Mouse (Mus musculus): ENCODE measurements around the gene Arl15. TPM values are rescaled to one million over a fixed set of nuclear protein-coding genes. Genes with fewer than 3 reads are reported as not detected.

Gene Arl15
- total and polyA plus RNA-seq, 3 experiments = 3.2 to 9.6 (median 9.1) TPM

DNA sequence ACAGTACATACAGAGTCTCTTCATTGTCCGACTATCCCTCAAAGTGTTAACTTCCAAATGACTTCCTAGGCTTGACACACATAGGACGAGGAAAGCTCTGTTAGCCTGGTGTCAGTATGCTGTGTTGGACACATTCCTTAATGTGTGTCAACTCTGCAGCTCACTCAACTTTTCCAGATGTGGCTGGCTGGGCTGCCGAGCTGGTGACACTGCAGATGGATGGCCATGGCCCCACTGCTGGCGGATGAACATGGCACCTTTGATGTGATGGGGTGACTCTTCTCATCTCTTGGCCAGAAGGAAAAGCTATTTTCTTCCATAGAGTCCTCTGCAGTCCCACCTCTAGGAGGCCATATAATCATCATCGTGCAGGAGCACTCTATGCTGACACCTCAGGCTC is 375.8 kb downstream of the Arl15 start:
- Histone ChIP-seq H3K27ac (no peak overlapping the region), H3K4me1 (ENCODE audit: control insufficient read depth, insufficient read depth, low read length) (no peaks in the 10 kb centered on the region), H3K27me3 (ENCODE audit: control insufficient read depth, insufficient read depth, low read length) (no peaks in the 10 kb centered on the region), H3K79me2 (replicated peaks; ENCODE audit: control insufficient read depth, insufficient read depth, low read length) (no peaks in the 10 kb centered on the region), H3K9ac (ENCODE audit: low read depth, low read length) (no peak overlapping the region), H3K4me3 (no peak overlapping the region), H3K36me3 (ENCODE audit: control insufficient read depth, insufficient read depth, low read length) (no peaks in the 10 kb centered on the region)
- no peak for TF ChIP-seq EP300 (IDR thresholded peaks at IDR 0.05; ENCODE audit: insufficient read depth, low read depth, low read length)
- TF ChIP-seq CTCF (IDR thresholded peaks at IDR 0.05) = no peak
- no peak for TF ChIP-seq POLR2A (IDR thresholded peaks at IDR 0.05; ENCODE audit: insufficient read depth, low read depth, low read length)
- WGBS = 70% methylated on average over 5 of the region's 5 CpGs
- no peak for DNase-seq
- intact Hi-C loops (cut with DNase I) = no loop called here

DNA sequence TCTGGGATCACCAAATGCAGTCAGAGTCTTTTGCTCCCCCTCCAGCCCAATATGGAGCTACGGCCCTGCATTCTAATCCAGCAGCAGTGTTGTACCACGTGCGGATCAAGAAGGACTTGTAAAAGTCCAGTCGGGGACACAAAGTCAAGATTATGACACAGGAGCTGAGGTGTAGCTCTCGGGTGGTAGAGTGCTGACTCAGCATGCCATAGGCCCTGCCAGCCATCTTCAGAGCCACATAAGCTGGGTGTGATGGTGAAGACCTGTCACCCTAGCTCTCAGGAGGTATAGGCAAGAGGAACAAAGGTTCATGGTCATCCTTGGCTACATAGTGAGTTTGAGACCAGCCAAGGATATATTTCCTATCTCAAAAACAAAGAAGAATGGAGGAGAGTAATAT is 377.2 kb downstream of the Arl15 start:
- WGBS = 87% methylated on average over 5 of the region's 5 CpGs
- no peak overlapping the region for H3K9ac ChIP-seq (ENCODE audit: low read depth, low read length)
- intact Hi-C loops (cut with DNase I) = no loop called here
- H3K27ac ChIP-seq = no peak overlapping the region
- no peaks in the 10 kb centered on the region for H3K79me2 ChIP-seq (replicated peaks; ENCODE audit: control insufficient read depth, insufficient read depth, low read length)
- no peaks in the 10 kb centered on the region for H3K36me3 ChIP-seq (ENCODE audit: control insufficient read depth, insufficient read depth, low read length)
- no peaks in the 10 kb centered on the region for H3K4me1 ChIP-seq (ENCODE audit: control insufficient read depth, insufficient read depth, low read length)
- TF ChIP-seq CTCF (IDR thresholded peaks at IDR 0.05) (no peak), EP300 (IDR thresholded peaks at IDR 0.05; ENCODE audit: insufficient read depth, low read depth, low read length) (no peak), POLR2A (IDR thresholded peaks at IDR 0.05; ENCODE audit: insufficient read depth, low read depth, low read length) (no peak)
- DNase-seq = no peak
- no peak overlapping the region for H3K4me3 ChIP-seq
- no peaks in the 10 kb centered on the region for H3K27me3 ChIP-seq (ENCODE audit: control insufficient read depth, insufficient read depth, low read length)

DNA sequence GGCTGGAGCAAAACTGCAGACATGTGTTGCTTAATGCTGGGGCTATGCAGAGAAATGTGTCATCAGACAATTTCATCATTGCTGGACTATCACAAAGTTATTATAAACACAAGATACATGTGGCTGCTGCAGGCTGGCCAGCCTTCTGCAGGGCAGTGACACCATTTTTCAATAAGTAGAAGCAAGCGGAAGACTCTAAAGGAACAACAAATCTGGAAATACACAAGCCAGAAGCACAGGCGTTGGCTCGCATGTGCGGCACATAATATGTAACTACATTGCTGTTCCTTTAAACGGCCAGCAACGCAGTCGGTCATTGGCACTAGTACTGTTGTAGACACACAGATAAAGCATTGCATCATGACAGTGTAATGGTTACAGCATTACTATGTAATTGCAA is 393.8 kb downstream of the Arl15 start:
- WGBS = 94% methylated on average over 7 of the region's 7 CpGs
- no peak for TF ChIP-seq CTCF (IDR thresholded peaks at IDR 0.05)
- no peak for TF ChIP-seq POLR2A (IDR thresholded peaks at IDR 0.05; ENCODE audit: insufficient read depth, low read depth, low read length)
- no peak for TF ChIP-seq EP300 (IDR thresholded peaks at IDR 0.05; ENCODE audit: insufficient read depth, low read depth, low read length)
- Histone ChIP-seq H3K9ac (ENCODE audit: low read depth, low read length) (no peak overlapping the region), H3K4me1 (ENCODE audit: control insufficient read depth, insufficient read depth, low read length) (no peaks in the 10 kb centered on the region), H3K79me2 (replicated peaks; ENCODE audit: control insufficient read depth, insufficient read depth, low read length) (no peaks in the 10 kb centered on the region), H3K27ac (no peak overlapping the region), H3K36me3 (ENCODE audit: control insufficient read depth, insufficient read depth, low read length) (no peaks in the 10 kb centered on the region), H3K27me3 (ENCODE audit: control insufficient read depth, insufficient read depth, low read length) (no peaks in the 10 kb centered on the region), H3K4me3 (no peak overlapping the region)
- no peak for DNase-seq
- intact Hi-C loops (cut with DNase I) = no loop called here

DNA sequence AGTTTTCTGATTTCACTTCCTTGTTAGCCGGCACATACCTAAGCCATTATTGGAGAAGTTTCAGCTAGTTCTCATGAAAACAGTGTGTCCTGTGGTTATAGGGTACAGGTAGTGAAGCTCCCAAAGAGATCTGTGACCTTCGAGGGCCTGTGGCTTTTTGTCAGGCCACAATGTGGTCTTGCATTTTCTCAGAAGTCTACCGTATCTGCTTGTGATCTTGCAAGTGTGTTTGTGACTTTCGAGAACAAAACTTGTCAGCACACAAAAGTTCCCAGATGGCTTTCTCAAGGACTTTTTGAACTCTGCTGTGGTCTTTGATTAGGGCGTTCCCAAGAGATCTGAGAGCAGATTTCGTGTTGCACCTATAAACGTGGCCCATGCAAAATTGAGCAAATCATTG is 394.5 kb downstream of the Arl15 start:
- no peaks in the 10 kb centered on the region for H3K79me2 ChIP-seq (replicated peaks; ENCODE audit: control insufficient read depth, insufficient read depth, low read length)
- H3K4me3 ChIP-seq = no peak overlapping the region
- TF ChIP-seq CTCF (IDR thresholded peaks at IDR 0.05) (no peak), POLR2A (IDR thresholded peaks at IDR 0.05; ENCODE audit: insufficient read depth, low read depth, low read length) (no peak), EP300 (IDR thresholded peaks at IDR 0.05; ENCODE audit: insufficient read depth, low read depth, low read length) (no peak)
- intact Hi-C loops (cut with DNase I) = no loop called here
- 83% methylated on average over 7 of the region's 7 CpGs for WGBS
- H3K27ac ChIP-seq = no peak overlapping the region
- no peaks in the 10 kb centered on the region for H3K27me3 ChIP-seq (ENCODE audit: control insufficient read depth, insufficient read depth, low read length)
- H3K4me1 ChIP-seq (ENCODE audit: control insufficient read depth, insufficient read depth, low read length) = no peaks in the 10 kb centered on the region
- no peaks in the 10 kb centered on the region for H3K36me3 ChIP-seq (ENCODE audit: control insufficient read depth, insufficient read depth, low read length)
- DNase-seq = no peak
- no peak overlapping the region for H3K9ac ChIP-seq (ENCODE audit: low read depth, low read length)

DNA sequence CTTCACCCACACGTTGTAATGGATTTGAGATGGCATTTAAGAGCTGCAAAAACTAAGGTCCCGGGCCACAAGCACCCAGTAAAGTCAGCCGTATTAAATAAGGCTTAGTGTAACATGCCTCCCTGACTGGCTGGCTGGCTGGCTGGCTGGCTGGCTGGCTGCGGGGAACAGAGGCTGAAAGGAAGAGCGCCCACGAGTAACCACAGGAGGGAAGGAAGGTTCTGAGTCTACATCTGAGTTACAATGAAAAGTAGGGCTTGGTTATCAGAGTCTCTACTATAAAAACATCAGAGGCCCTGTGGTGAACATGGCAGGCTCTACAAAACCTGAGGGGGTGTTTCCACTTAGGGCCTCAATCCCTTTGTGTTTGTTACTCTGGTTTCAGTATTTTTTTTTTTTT is 395.1 kb downstream of the Arl15 start:
- Histone ChIP-seq H3K79me2 (replicated peaks; ENCODE audit: control insufficient read depth, insufficient read depth, low read length) (no peaks in the 10 kb centered on the region), H3K36me3 (ENCODE audit: control insufficient read depth, insufficient read depth, low read length) (no peaks in the 10 kb centered on the region), H3K4me1 (ENCODE audit: control insufficient read depth, insufficient read depth, low read length) (no peaks in the 10 kb centered on the region), H3K27ac (no peak overlapping the region), H3K4me3 (no peak overlapping the region), H3K27me3 (ENCODE audit: control insufficient read depth, insufficient read depth, low read length) (no peaks in the 10 kb centered on the region), H3K9ac (ENCODE audit: low read depth, low read length) (no peak overlapping the region)
- intact Hi-C loops (cut with DNase I) = no loop called here
- no peak for DNase-seq
- 79% methylated on average over 6 of the region's 6 CpGs for WGBS
- no peak for TF ChIP-seq EP300 (IDR thresholded peaks at IDR 0.05; ENCODE audit: insufficient read depth, low read depth, low read length)
- no peak for TF ChIP-seq CTCF (IDR thresholded peaks at IDR 0.05)
- TF ChIP-seq POLR2A (IDR thresholded peaks at IDR 0.05; ENCODE audit: insufficient read depth, low read depth, low read length) = no peak

DNA sequence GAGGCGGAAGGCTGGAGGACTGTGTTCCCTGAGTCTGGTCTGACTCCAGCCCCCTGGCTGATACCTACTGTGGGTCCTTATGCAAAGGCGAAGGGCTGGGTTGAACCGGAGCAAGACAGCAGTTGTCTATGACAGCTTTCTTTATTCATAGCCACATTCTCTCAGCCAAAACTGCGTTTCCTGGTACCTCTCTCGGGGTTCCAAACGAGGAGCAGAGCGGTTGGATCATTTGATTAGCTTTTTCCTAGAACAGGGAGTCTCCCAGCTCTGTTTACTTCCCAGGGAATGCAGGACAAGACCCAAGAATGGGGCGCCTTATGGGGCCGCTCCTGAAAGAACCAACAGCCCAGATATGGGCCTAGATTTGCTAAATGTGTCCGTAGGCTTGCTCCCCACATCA is 396.6 kb downstream of the Arl15 start:
- no peaks in the 10 kb centered on the region for H3K27me3 ChIP-seq (ENCODE audit: control insufficient read depth, insufficient read depth, low read length)
- H3K9ac ChIP-seq (ENCODE audit: low read depth, low read length) = no peak overlapping the region
- no peaks in the 10 kb centered on the region for H3K36me3 ChIP-seq (ENCODE audit: control insufficient read depth, insufficient read depth, low read length)
- DNase-seq = no peak
- H3K4me3 ChIP-seq = no peak overlapping the region
- WGBS = 77% methylated on average over 10 of the region's 10 CpGs
- H3K79me2 ChIP-seq (replicated peaks; ENCODE audit: control insufficient read depth, insufficient read depth, low read length) = no peaks in the 10 kb centered on the region
- H3K4me1 ChIP-seq (ENCODE audit: control insufficient read depth, insufficient read depth, low read length) = no peaks in the 10 kb centered on the region
- intact Hi-C loops (cut with DNase I) = no loop called here
- TF ChIP-seq CTCF (IDR thresholded peaks at IDR 0.05) = no peak
- no peak for TF ChIP-seq POLR2A (IDR thresholded peaks at IDR 0.05; ENCODE audit: insufficient read depth, low read depth, low read length)
- TF ChIP-seq EP300 (IDR thresholded peaks at IDR 0.05; ENCODE audit: insufficient read depth, low read depth, low read length) = no peak
- no peak overlapping the region for H3K27ac ChIP-seq

Data from heart, adult 2 months (tissue).